ENCODE assay signal across 8 mouse cellular contexts in the genomic region with DNA sequence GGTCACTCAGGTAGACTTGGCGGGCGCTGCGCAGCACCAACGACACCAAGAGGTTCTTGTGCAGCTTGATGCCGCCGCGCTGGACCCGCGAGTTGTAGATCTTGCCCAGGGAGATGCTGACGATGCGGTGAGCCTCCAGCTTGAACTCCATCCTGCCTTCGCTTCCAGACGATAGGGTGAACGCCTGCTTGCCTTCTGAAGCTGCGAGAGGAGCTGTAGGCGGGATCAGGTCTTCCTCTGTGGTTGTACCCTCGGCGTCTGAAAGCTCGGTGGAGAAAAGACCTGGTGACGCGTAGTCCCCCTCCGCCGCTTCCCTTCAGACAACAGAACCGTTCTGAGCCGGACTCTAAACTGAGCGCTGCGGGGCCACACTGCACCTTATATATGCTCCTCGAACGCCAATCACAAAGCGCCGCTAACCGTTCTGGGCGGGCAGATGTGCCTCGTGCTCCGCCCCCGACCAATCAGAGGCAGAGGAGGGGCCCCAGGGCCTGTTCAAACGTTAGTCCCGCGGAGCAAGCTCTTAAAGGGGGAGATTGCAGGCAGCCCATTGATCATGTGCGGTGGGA. TPM values are rescaled to one million over a fixed set of nuclear protein-coding genes. Genes with fewer than 3 reads are reported as not detected.
DNase-seq lines count a peak whose midpoint lies in the region; ATAC-seq lines count a peak whose summit lies in the region.

A gene (minus strand): TSS at position 357 of the 569 bp plus-strand sequence.

- peak; percentile 97 for DNase-seq in ZHBTc4 (ENCODE audit: low read depth, low spot score)
- peak; percentile 89 to 92 for DNase-seq in gastrocnemius, adult 8-10 months (ENCODE audit: low spot score in 2 of 2)
- DNase-seq in induced T-regulatory cell, adult 2 months (ENCODE audit: low read depth), result peak; percentile 99
- DNase-seq in left cerebral cortex, adult 9 months (ENCODE audit: low spot score in 2 of 2), result peak; percentile 89 to 98
- peak; percentile 92 for DNase-seq in right cerebral cortex, postnatal 14 days
- DNase-seq in urinary bladder, postnatal 36 days (ENCODE audit: low spot score in 2 of 2), result peak; percentile 93 to 96

- peak; percentile 80 for ATAC-seq in common myeloid progenitor, adult 5-6 weeks (replicated peaks; ENCODE audit: low read depth, poor library complexity, severe bottlenecking)
- ATAC-seq in megakaryocyte progenitor cell, adult 5-6 weeks (replicated peaks; ENCODE audit: poor library complexity), result peak; percentile 81

RNA-seq across cellular contexts. Expression of the gene that starts here (rescaled TPM):
- total RNA-seq in common myeloid progenitor, adult 5-6 weeks (2017), result 10.0 and 14.7 TPM in 2 replicates
- 1 to 10 TPM; 4.7 to 9.9 (median 6.4) TPM for total RNA-seq in gastrocnemius, adult 8-10 months (2022)
- total RNA-seq in megakaryocyte progenitor cell, adult 5-6 weeks (2015), result 6.8 and 12.1 TPM in 2 replicates
- total RNA-seq in megakaryocyte progenitor cell, adult 5-6 weeks (2017), result 5.1 and 5.7 TPM in 2 replicates

Comparison
In these comparisons a context has a peak if more than half of its experiments do, and no peak if none do; other contexts are left out.
1. Peak in every context shown above with its lines: DNase-seq and ATAC-seq.